Mouse (Mus musculus) limb, embryonic 14.5 days (tissue): ENCODE results near the gene Fam50a. TPM values are rescaled to one million over a fixed set of nuclear protein-coding genes. Genes with fewer than 3 reads are reported as not detected.

Source experiments
- ATAC-seq: fragments of 200-750 bp; cut with Nextera tagmentation; 2 replicates; pipeline ENCODE4 v1.8.0; 2017; ENCODE audit warnings: low read depth, moderate number of reproducible peaks, moderate TSS enrichment; ENCODE audit not compliant: low FRiP score
- DNase-seq: peaks from one replicate; pipeline ENCODE4 v3.0.0-alpha.2; 2015; ENCODE audit warnings: low spot score
- H3K27ac ChIP-seq: fragments of 300-500 bp; sonication (generic); replicated peaks from 2 replicates; pipeline ENCODE4 v1.5.1; 2014; ENCODE audit warnings: low read depth, mild to moderate bottlenecking, low read length, moderate library complexity, mixed read lengths
- H3K27me3 ChIP-seq: fragments of 300-500 bp; sonication (generic); 2 replicates; pipeline ENCODE4 v1.6.1; 2014; ENCODE audit warnings: low read length, mixed read lengths; ENCODE audit not compliant: control insufficient read depth, insufficient read depth
- H3K36me3 ChIP-seq: fragments of 300-500 bp; sonication (generic); 2 replicates; pipeline ENCODE4 v1.6.1; 2014; ENCODE audit warnings: mild to moderate bottlenecking, low read length, moderate library complexity, mixed read lengths; ENCODE audit not compliant: control insufficient read depth, insufficient read depth
- H3K4me1 ChIP-seq: fragments of 300-500 bp; sonication (generic); 2 replicates; pipeline ENCODE4 v1.6.1; 2014; ENCODE audit warnings: antibody characterized with exemption, low read length, mixed read lengths; ENCODE audit not compliant: control insufficient read depth, insufficient read depth
- H3K4me2 ChIP-seq: fragments of 300-500 bp; sonication (generic); replicated peaks from 2 replicates; pipeline ENCODE4 v1.6.1; 2014; ENCODE audit warnings: low read depth, mild to moderate bottlenecking, low read length, moderate library complexity; ENCODE audit not compliant: severe bottlenecking
- H3K4me3 ChIP-seq: fragments of 300-500 bp; sonication (generic); replicated peaks from 2 replicates; pipeline ENCODE4 v1.5.1; 2014; ENCODE audit warnings: low read length
- H3K9ac ChIP-seq: fragments of 300-500 bp; sonication (generic); 2 replicates; pipeline ENCODE4 v1.6.1; 2014; ENCODE audit warnings: mild to moderate bottlenecking, low read depth, low read length, moderate library complexity; ENCODE audit not compliant: severe bottlenecking
- H3K9me3 ChIP-seq: fragments of 300-500 bp; sonication (generic); 2 replicates; pipeline ENCODE4 v1.6.1; 2016; ENCODE audit warnings: low read length; ENCODE audit not compliant: control insufficient read depth
- POLR2A ChIP-seq: fragments of 200-500 bp; IDR thresholded peaks from 2 replicates; pipeline ENCODE4 v1.8.0; 2012; ENCODE audit warnings: inconsistent platforms, mild to moderate bottlenecking, moderate library complexity, borderline replicate concordance; ENCODE audit not compliant: insufficient read depth, insufficient read length; ENCODE audit errors: extremely low read depth
- WGBS: fragments of 180-500 bp; shearing (Covaris S2); extraction: QIAGEN DNeasy Blood & Tissue Kit; methylation state at CpG from one replicate; pipeline ENCODE4 v1.1.7; 2014; 5-methylcytosine and 5-hydroxymethylcytosine counted together
- polyA plus RNA-seq, 2 experiments: library from polyadenylated mRNA; depleted of rRNA in 1 of 2; stranded (reverse) in 1 of 2; unstranded in 1 of 2; fragments of >200 nt; fragmentation: Nextera tagmentation in 1 of 2; extraction: Ambion mirVana in 1 of 2; gene quantifications; 2 replicates each; pipeline versions ENCODE4 v1.2.1 to v1.2.3; 2012 to 2014

The Fam50a gene
- polyA plus RNA-seq, 2 experiments: 49.7 to 53.7 TPM

- ATAC-seq (no peak), DNase-seq (no peak)
- no peaks in the 10 kb centered on the region for H3K4me1 ChIP-seq
- H3K9me3 ChIP-seq: no peaks in the 10 kb centered on the region
- H3K27ac ChIP-seq: 0 out of 2 replicates have a peak overlapping the region, but pooled peaks have one; percentile 26
- no peak overlapping the region for H3K4me2 ChIP-seq
- no peaks in the 10 kb centered on the region for H3K27me3 ChIP-seq
- no peak overlapping the region for H3K9ac ChIP-seq
- 34% methylated on average over 10 of the region's 10 CpGs for WGBS
- no peak for TF ChIP-seq POLR2A
- peaks cover 14% of the 10 kb centered on the region for H3K36me3 ChIP-seq
- no peak overlapping the region for H3K4me3 ChIP-seq
Observed at GRCm38 (mm10) chrX:74273422-74274322, 39.2 kb upstream of the Fam50a start.

GRCm38 (mm10) chrX:74277916-74278315, 34.9 kb upstream of the Fam50a start:
- Histone ChIP-seq H3K9me3 (no peaks in the 10 kb centered on the region), H3K4me3 (no peak overlapping the region), H3K27ac (no peak overlapping the region), H3K4me1 (0 out of 2 replicates have a peak, but pooled peaks cover 4% of the 10 kb centered on the region), H3K9ac (no peak overlapping the region), H3K36me3 (peaks cover 6% of the 10 kb centered on the region; the same call in 1 of the 2 replicates), H3K4me2 (no peak overlapping the region), H3K27me3 (no peaks in the 10 kb centered on the region)
- WGBS: 78% methylated on average over 8 of the region's 8 CpGs
- no peak for TF ChIP-seq POLR2A
- ATAC-seq (no peak), DNase-seq (no peak)

- peak overlapping the region; percentile 58 for H3K4me3 ChIP-seq
- 0 out of 2 replicates have a peak, but pooled peaks cover 4% of the 10 kb centered on the region for H3K4me1 ChIP-seq
- no peak for TF ChIP-seq POLR2A
- H3K9me3 ChIP-seq: no peaks in the 10 kb centered on the region
- DNase-seq (no peak), ATAC-seq (no peak)
- peak overlapping the region; percentile 52 for H3K9ac ChIP-seq
- peak overlapping the region; percentile 64 for H3K4me2 ChIP-seq
- no peaks in the 10 kb centered on the region for H3K27me3 ChIP-seq
- 13% methylated on average over 14 of the region's 14 CpGs for WGBS
- peak overlapping the region; percentile 65 for H3K27ac ChIP-seq
- no peaks in the 10 kb centered on the region for H3K36me3 ChIP-seq
Observed at GRCm38 (mm10) chrX:74281041-74281731, 31.6 kb upstream of the Fam50a start.

GRCm38 (mm10) chrX:74281732-74282394, 31.0 kb upstream of the Fam50a start, which contains the start of the genes Taz and Dnase1l1:
TSS of gene Taz (plus strand) at chrX:74281912.
TSS of gene Dnase1l1 (minus strand) at chrX:74282337.
- Histone ChIP-seq H3K27ac (peak within 1 kb of the TSS; percentile 75), H3K4me3 (peak within 1 kb of the TSS; percentile 58), H3K27me3 (no peaks in the 10 kb centered on the region), H3K4me1 (0 out of 2 replicates have a peak, but pooled peaks cover 4% of the 10 kb centered on the region), H3K4me2 (peak within 1 kb of the TSS; percentile 64), H3K36me3 (no peaks in the 10 kb centered on the region), H3K9ac (peak within 1 kb of the TSS; percentile 71), H3K9me3 (no peaks in the 10 kb centered on the region)
- DNase-seq (peak; percentile 85), ATAC-seq (peak; percentile 90)
- no peak for TF ChIP-seq POLR2A
- 19% methylated on average over 16 of the region's 16 CpGs for WGBS
